Mouse (Mus musculus) stomach, embryonic 14.5 days (tissue): Measurements from ENCODE around the gene Dlgap3. TPM values are rescaled to one million over a fixed set of nuclear protein-coding genes. Genes with fewer than 3 reads are reported as not detected.

Source experiments
- ATAC-seq: fragments of 200-750 bp; cut with Nextera tagmentation; 2 replicates; pipeline ENCODE4 v1.8.0; 2017; ENCODE audit warnings: low read depth, moderate TSS enrichment; ENCODE audit not compliant: insufficient number of reproducible peaks, insufficient read depth, low FRiP score
- H3K27ac ChIP-seq: fragments of 300-500 bp; sonication (generic); 2 replicates; pipeline ENCODE4 v1.5.1; 2014; ENCODE audit warnings: mild to moderate bottlenecking, low read length, moderate library complexity, mixed read lengths
- H3K27me3 ChIP-seq: fragments of 300-500 bp; sonication (generic); 2 replicates; pipeline ENCODE4 v1.6.1; 2014; ENCODE audit warnings: low read length, control low read depth, mixed read lengths; ENCODE audit not compliant: control insufficient read depth, insufficient read depth
- H3K36me3 ChIP-seq: fragments of 300-500 bp; sonication (generic); 2 replicates; pipeline ENCODE4 v1.6.1; 2014; ENCODE audit warnings: mild to moderate bottlenecking, control low read depth, low read length, moderate library complexity, mixed read lengths; ENCODE audit not compliant: control insufficient read depth, insufficient read depth
- H3K4me1 ChIP-seq: fragments of 300-500 bp; sonication (generic); 2 replicates; pipeline ENCODE4 v1.6.1; 2014; ENCODE audit warnings: low read length, control low read depth, mixed read lengths; ENCODE audit not compliant: control insufficient read depth, insufficient read depth
- H3K4me2 ChIP-seq: fragments of 300-500 bp; sonication (generic); replicated peaks from 2 replicates; pipeline ENCODE4 v1.6.1; 2014; ENCODE audit warnings: low read depth, low read length, control low read depth
- H3K4me3 ChIP-seq: fragments of 300-500 bp; sonication (generic); 2 replicates; pipeline ENCODE4 v1.5.1; 2014; ENCODE audit warnings: low read depth, low read length, control low read depth
- H3K9ac ChIP-seq: fragments of 300-500 bp; sonication (generic); replicated peaks from 2 replicates; pipeline ENCODE4 v1.6.1; 2014; ENCODE audit warnings: low read depth, mild to moderate bottlenecking, control low read depth, low read length, moderate library complexity, mixed read lengths
- H3K9me3 ChIP-seq: fragments of 300-500 bp; sonication (generic); 2 replicates; pipeline ENCODE4 v1.6.1; 2016; ENCODE audit warnings: low read depth, low read length, control low read depth; ENCODE audit not compliant: control insufficient read depth
- WGBS: fragments of 180-500 bp; shearing (Covaris S2); extraction: QIAGEN DNeasy Blood & Tissue Kit; methylation state at CpG from one replicate; pipeline ENCODE4 v1.1.7; 2014; 5-methylcytosine and 5-hydroxymethylcytosine counted together
- polyA plus RNA-seq: library from polyadenylated mRNA; unstranded; fragments of >200 nt; fragmentation: Nextera tagmentation; extraction: Ambion mirVana; gene quantifications from 2 replicates; pipeline ENCODE4 v1.2.1, GENCODE M21; 2014

Dlgap3 gene
- polyA plus RNA-seq, 1 experiment from 2014 or later = 1.5 TPM

DNA sequence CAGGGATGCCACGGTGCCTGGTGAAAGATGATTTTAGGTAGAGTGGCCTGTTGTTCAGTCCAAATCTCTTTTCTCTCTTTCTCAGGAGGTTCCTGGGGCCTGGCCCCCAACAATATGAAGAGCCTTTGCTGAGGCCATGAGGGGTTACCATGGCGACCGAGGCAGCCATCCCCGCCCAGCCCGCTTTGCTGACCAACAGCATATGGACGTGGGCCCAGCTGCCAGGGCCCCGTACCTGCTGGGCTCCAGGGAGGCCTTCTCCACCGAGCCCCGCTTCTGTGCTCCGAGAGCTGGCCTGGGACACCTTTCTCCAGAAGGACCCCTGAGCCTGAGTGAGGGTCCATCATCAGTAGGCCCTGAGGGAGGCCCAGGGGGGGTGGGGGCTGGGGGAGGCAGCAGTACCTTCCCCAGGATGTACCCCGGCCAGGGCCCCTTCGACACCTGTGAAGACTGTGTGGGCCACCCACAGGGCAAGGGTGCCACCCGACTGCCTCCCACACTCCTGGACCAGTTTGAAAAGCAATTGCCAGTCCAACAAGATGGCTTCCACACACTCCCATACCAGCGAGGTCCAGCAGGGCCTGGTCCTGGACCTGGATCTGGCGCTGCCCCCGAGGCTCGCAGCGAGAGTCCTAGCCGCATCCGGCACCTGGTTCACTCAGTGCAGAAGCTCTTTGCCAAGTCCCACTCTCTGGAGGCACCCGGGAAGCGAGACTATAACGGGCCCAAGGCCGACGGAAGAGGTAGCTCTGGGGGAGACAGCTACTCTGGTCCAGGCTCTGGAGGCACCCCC, 25.7 kb downstream of the Dlgap3 start:
- no peak for ATAC-seq
- H3K4me3 ChIP-seq = no peak overlapping the region
- no peaks in the 10 kb centered on the region for H3K9me3 ChIP-seq
- no peaks in the 10 kb centered on the region for H3K36me3 ChIP-seq
- H3K4me1 ChIP-seq = no peaks in the 10 kb centered on the region
- 82% methylated on average over 25 of the region's 25 CpGs for WGBS
- no peak overlapping the region for H3K4me2 ChIP-seq
- H3K9ac ChIP-seq = no peak overlapping the region
- H3K27ac ChIP-seq = no peak overlapping the region
- no peaks in the 10 kb centered on the region for H3K27me3 ChIP-seq

DNA sequence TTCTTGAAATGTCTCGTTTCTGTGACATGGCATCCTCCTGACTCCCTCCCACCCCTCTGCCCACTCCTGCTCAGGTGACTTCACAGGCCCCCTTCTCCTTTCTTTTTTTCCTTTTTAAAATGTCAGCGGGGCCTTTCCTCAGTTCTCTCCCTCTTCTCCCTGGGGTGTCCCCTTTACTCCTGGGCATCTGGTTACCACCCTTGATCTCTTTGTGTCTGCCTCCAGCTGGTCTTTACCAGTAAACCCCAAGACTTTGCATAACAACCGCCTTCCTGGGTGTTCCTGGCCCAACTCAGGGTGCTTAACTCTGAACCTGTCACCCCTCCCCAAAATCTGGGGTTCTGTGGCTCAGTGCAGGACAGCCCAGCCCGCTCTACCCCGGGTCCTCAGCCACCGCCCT, 29.6 kb downstream of the Dlgap3 start:
- ATAC-seq = no peak
- no peaks in the 10 kb centered on the region for H3K9me3 ChIP-seq
- no peaks in the 10 kb centered on the region for H3K4me1 ChIP-seq

GRCm38 (mm10) chr4:127199406-127199805, 30.4 kb downstream of the Dlgap3 start:
- ATAC-seq = no peak

More for the DNA sequence above, 29.6 kb downstream of the Dlgap3 start:
- Histone ChIP-seq H3K27ac (no peak overlapping the region), H3K4me3 (no peak overlapping the region), H3K27me3 (no peaks in the 10 kb centered on the region), H3K4me2 (no peak overlapping the region), H3K9ac (no peak overlapping the region), H3K36me3 (no peaks in the 10 kb centered on the region)
- WGBS = 42% methylated on average over 6 of the region's 6 CpGs

DNA sequence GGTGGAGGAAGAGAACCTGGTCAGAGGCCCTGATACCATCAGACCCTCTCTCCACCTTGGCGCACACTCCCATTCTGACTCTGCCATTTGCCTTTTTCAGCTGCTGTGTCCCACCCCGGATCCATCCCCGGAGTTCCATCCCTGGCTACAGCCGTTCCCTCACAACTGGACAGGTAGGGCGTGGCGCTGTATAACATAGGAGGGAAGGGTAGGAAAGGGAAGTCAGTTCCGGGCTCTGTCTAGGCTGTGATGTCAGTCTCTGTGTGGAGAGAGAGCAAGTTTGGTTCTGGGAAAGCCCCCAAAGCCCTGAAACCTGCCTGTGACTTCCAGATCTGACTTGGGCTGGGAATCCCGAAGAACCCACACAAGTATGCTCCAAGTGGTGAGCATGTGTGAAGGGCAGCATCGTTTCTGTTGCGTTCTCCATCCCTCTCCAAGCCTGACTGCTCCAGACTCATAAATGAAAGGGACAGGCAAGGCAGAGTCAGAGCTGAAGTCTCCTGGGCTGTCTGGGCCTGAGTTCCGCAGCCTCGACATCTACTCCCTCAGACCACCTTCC, 31.2 kb downstream of the Dlgap3 start:
- no peak overlapping the region for H3K4me2 ChIP-seq
- H3K4me1 ChIP-seq = no peaks in the 10 kb centered on the region
- WGBS = 85% methylated on average over 12 of the region's 12 CpGs
- no peaks in the 10 kb centered on the region for H3K36me3 ChIP-seq
- H3K27me3 ChIP-seq = no peaks in the 10 kb centered on the region
- no peak overlapping the region for H3K27ac ChIP-seq
- H3K4me3 ChIP-seq = no peak overlapping the region
- no peak overlapping the region for H3K9ac ChIP-seq
- no peak for ATAC-seq
- no peaks in the 10 kb centered on the region for H3K9me3 ChIP-seq

More at GRCm38 (mm10) chr4:127199406-127199805, 30.4 kb downstream of the Dlgap3 start:
- Histone ChIP-seq H3K9ac (no peak overlapping the region), H3K9me3 (no peaks in the 10 kb centered on the region), H3K36me3 (no peaks in the 10 kb centered on the region), H3K4me1 (no peaks in the 10 kb centered on the region), H3K27me3 (no peaks in the 10 kb centered on the region), H3K4me3 (no peak overlapping the region), H3K27ac (no peak overlapping the region), H3K4me2 (no peak overlapping the region)
- 59% methylated on average over 12 of the region's 12 CpGs for WGBS

- no peaks in the 10 kb centered on the region for H3K27me3 ChIP-seq
- H3K9me3 ChIP-seq = no peaks in the 10 kb centered on the region
- no peak overlapping the region for H3K4me3 ChIP-seq
- no peak for ATAC-seq
- H3K27ac ChIP-seq = no peak overlapping the region
- no peaks in the 10 kb centered on the region for H3K36me3 ChIP-seq
- H3K4me1 ChIP-seq = no peaks in the 10 kb centered on the region
- no peak overlapping the region for H3K4me2 ChIP-seq
- no peak overlapping the region for H3K9ac ChIP-seq
- 60% methylated on average over 13 of the region's 13 CpGs for WGBS
Measured at GRCm38 (mm10) chr4:127200769-127201617, 32.0 kb downstream of the Dlgap3 start.

GRCm38 (mm10) chr4:127203081-127203480, 34.1 kb downstream of the Dlgap3 start:
- Histone ChIP-seq H3K4me1 (no peaks in the 10 kb centered on the region), H3K27me3 (no peaks in the 10 kb centered on the region), H3K4me3 (no peak overlapping the region), H3K4me2 (no peak overlapping the region), H3K9ac (no peak overlapping the region), H3K27ac (no peak overlapping the region), H3K36me3 (no peaks in the 10 kb centered on the region), H3K9me3 (no peaks in the 10 kb centered on the region)
- WGBS = 58% methylated on average over 1 of the region's 1 CpGs
- no peak for ATAC-seq

- no peak overlapping the region for H3K4me3 ChIP-seq
- H3K9me3 ChIP-seq = no peaks in the 10 kb centered on the region
- H3K27ac ChIP-seq = no peak overlapping the region
- no peaks in the 10 kb centered on the region for H3K4me1 ChIP-seq
- H3K27me3 ChIP-seq = peaks cover 11% of the 10 kb centered on the region; the same call in 1 of the 2 replicates
- no peaks in the 10 kb centered on the region for H3K36me3 ChIP-seq
- no peak overlapping the region for H3K4me2 ChIP-seq
- H3K9ac ChIP-seq = no peak overlapping the region
- 79% methylated on average over 9 of the region's 9 CpGs for WGBS
- ATAC-seq = no peak
Measured at GRCm38 (mm10) chr4:127211318-127211717, 42.3 kb downstream of the Dlgap3 start.

DNA sequence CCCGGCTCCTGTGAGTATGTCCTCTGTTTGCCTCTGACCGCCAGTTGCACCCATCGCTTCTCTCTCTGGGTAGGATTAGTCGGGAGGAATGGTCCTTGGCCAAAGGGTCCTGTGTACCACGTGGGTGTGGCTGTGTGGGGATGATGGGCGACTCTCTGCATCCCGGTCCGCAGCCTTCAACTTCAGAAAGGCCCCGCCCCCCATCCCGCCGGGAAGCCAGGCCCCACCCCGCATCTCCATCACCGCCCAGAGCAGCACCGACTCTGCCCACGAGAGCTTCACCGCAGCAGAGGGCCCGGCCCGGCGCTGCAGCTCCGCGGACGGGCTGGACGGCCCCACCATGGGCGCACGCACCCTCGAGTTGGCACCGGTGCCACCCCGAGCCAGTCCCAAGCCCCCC, 45.5 kb downstream of the Dlgap3 start:
- H3K27ac ChIP-seq = no peak overlapping the region
- 18% methylated on average over 28 of the region's 28 CpGs for WGBS
- no peak overlapping the region for H3K4me3 ChIP-seq
- ATAC-seq = no peak
- H3K27me3 ChIP-seq = peaks cover 11% of the 10 kb centered on the region; the same call in 1 of the 2 replicates
- no peaks in the 10 kb centered on the region for H3K9me3 ChIP-seq
- no peaks in the 10 kb centered on the region for H3K36me3 ChIP-seq
- H3K4me2 ChIP-seq = no peak overlapping the region
- H3K4me1 ChIP-seq = no peaks in the 10 kb centered on the region
- H3K9ac ChIP-seq = no peak overlapping the region
